Mouse (Mus musculus) olfactory bulb, adult 2 months (tissue): ENCODE measurements around the gene Gm20547.

ENCODE experiments used
- CTCF ChIP-seq: fragments of 200-500 bp; IDR thresholded peaks from 2 replicates; pipeline ENCODE4 v1.5.1; 2012; ENCODE audit warnings: low read depth, mild to moderate bottlenecking, low read length, moderate library complexity; ENCODE audit not compliant: insufficient read depth
- POLR2A ChIP-seq: fragments of 200-500 bp; IDR thresholded peaks from 2 replicates; pipeline ENCODE4 v1.6.1; 2012; ENCODE audit warnings: mild to moderate bottlenecking, low read depth, low read length, moderate library complexity; ENCODE audit not compliant: insufficient read depth

- TF ChIP-seq POLR2A, result no peak
- TF ChIP-seq CTCF, result no peak
These were observed 42.4 kb upstream of the Gm20547 start for GRCm38 (mm10) chr17:34924258-34924657.
